Mouse (Mus musculus): ENCODE data around the gene Nfatc2. TPM values are rescaled to one million over a fixed set of nuclear protein-coding genes. Genes with fewer than 3 reads are reported as not detected.

Gene Nfatc2
- total RNA-seq, 2 experiments from 2014 or later, result 6.5 to 7.5 TPM

DNA sequence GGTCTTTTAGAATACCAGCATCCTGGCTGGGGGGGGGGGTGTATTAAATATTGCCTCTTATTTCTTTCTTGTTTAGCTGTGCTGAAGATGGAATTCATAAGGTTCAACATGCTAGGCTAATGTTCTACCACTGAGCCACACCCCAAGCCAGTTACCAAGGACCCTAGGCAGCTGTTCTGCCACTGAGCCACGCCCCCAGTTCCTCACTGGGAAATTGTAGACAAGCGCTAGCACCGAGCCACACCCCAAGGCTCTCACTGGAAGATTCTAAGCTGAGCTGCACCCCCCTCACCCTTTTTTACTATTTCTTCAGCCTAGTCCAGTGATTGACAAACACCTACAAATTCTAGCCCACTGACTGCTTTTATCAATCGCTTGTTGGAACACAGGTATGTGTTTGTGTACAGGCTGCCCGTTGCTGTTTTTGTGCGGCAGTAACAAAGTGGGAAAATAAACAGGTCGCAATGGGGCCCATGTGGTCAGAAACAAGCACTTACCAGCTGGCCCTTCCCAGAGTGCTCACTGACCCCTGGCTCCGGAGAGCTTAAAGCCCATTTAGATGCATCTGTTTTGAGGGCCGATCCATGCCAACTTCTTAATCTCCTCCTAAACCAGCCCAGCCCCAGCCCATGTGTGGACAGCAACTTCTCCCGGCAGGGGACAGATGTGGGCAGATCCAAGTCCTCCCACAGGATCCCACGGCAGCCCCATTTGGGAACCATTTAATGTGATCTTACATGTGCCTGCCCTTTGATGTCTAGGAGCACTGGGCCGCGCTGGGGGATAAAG lies 11.8 kb upstream of the Nfatc2 start:
- peak; percentile 45 for DNase-seq
- intact Hi-C loops (cut with DNase I; ENCODE audit: low total_unique reads), result no loop called here

DNA sequence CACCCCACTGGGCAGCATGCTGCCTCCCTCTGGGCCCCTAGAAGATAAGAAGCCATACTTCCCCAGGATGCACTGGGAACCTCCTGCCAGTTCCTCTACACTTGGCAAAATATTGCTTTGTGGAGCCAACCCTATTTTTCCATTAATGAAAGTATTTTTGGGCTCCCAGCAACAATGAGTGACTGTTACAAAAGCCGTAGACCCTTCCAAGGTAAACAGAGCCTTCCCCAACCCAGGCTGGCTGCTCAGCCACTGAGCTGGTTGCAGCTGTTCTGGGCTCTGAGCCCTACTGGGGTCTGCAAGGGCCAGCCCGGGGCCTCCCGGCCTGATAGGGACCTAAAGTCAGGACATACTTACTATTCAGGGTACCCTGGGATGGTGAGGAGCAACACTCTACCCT lies 9.5 kb upstream of the Nfatc2 start:
- no peak for DNase-seq
- intact Hi-C loops (cut with DNase I; ENCODE audit: low total_unique reads), result no loop called here

DNA sequence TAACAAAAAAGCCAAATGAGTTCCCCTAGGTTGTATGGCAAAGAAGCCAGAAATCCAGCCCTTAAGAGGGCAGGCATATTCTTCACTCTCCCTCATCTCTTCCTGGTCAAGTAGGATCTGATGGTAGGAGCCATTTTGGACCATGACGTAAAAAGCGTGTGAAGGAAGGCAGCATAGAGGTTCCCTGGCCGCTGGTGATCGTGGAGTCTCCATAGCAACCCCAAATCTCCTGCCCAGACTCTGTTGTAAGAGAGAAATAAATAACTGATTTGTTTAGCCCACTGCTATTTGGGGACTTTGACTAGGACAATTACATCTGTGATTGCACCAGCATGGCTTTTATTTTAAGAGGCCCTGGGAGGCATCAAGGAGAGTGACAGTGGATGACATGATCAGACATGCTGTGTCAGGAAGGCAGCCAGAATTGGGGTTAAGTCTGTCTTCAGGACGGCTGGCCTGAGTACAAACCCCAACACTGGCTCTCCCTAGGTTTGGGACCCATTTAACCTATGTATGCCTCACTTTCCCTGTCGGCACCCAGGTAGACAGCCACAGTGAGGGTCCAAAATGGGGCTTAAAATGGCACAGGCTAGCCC lies 8.3 kb upstream of the Nfatc2 start:
- no peak for DNase-seq
- intact Hi-C loops (cut with DNase I; ENCODE audit: low total_unique reads), result no loop called here

DNA sequence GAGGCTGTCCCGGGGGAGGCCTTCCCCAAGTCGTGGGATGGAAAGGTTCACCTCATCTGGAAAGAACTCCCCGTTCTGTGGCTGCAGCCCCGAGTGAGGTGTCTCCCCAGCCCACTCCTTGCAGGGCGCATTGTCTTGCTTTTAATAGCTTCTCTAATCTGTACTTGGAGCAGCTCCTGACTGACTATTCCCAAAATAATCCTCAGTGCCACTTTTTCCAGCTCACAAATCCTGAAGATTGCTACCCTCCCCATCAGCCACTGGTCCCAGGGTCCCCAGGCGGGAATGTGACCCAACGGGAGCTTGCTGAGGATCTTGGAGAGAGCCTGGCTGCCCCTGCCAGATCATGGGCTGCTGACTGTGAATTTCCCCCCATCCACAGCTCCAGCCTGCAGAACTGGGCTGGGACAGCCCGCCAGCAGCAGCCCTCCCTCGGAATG lies 6.7 kb upstream of the Nfatc2 start:
- intact Hi-C loops (cut with DNase I; ENCODE audit: low total_unique reads), result no loop called here
- no peak for DNase-seq

DNA sequence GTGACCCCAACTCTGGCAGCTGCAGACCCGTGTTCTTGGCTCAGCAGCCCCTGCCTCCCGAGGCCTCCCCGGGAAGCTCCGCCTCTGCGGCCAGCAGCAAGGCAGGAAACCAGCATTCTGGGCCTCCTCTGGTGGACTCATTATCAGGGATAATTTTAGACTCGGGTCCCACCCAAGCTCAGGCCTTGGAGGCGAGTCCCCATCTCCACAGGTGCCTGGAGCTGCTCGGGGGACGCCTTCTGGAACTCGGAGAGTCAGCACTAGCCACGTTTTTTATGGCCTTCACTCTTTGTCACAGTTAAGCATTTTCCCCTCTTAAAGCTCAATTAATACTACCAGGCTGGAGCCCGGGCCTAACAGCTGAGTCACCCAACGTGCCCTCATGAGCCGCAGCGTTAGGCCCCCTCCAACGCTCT lies 3.2 kb upstream of the Nfatc2 start:
- peak; percentile 71 for DNase-seq
- intact Hi-C loops (cut with DNase I; ENCODE audit: low total_unique reads), result no loop called here

DNA sequence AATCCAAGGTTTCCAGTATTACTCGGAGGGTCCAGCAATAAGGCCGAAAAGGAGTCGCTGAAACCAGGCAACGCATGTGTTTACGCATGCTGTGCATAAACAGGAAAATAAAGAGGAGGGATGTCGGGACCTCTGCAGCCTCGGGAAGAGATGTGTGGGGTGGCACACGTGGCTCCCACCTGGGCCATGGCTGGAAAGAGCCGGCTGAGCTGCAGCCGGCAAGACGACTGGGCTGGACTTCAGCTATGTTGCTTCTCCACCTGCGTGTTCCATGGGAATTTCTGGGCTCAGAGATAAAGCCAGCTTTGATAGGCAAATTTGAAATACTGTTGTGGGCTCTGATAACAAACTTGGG lies 907 bp upstream of the Nfatc2 start:
- no peak for DNase-seq
- intact Hi-C loops (cut with DNase I; ENCODE audit: low total_unique reads), result no loop called here

DNA sequence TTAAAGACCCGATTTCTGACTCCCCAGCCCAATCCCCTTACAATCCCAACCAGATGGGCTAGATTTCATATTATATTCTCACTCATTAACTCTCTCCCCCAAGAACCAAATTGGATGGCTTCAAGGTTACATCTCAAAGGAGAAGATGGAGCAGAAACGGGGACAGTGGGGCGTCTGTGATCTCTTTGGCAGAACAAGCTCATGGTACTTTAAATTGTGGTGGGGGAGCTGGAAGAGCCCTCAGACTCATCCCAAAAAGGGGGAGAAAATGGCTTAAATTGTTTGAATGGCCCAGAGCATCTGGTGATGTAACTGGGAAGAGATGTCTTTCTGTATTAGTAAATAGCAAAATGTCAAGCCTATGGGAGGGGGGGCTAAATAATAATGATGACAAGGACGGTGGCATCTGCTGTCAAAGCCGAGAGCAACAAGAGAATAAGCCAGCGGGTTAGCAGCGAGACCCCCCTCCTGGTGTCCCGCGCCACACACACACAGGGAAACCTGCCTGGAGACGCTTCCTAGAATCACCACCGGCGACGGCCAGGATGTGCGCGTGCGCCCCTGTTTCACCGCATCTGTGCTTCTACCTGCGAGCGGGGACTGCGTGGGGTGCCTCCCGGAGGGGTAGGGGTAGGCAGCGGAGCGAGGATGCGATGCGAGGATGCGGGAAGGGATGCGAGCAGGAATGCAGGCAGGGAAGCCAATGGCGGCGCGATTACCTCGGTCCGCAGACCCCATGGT lies 537 bp downstream of the Nfatc2 start:
- no peak for DNase-seq
- intact Hi-C loops (cut with DNase I; ENCODE audit: low total_unique reads), result no loop called here

DNA sequence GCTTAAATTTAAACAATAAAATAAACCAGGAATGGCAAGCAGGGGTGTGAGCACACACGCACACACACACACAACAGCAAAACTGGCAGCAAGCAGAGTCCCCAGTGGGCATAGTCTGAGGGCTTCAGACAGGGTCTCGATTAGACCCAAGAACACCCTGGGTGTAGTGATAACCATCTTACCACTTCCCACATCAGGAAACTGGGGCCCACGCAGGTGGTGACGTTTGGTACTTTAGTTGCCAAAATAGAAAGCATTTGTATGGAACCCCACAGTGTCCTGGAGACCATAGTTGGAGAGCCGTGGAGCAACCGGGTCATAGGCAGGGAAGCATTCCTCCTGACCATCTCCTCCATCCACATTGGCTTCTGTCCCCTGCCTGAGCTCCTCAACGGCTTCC lies 5.8 kb downstream of the Nfatc2 start:
- intact Hi-C loops (cut with DNase I; ENCODE audit: low total_unique reads), result no loop called here

DNA sequence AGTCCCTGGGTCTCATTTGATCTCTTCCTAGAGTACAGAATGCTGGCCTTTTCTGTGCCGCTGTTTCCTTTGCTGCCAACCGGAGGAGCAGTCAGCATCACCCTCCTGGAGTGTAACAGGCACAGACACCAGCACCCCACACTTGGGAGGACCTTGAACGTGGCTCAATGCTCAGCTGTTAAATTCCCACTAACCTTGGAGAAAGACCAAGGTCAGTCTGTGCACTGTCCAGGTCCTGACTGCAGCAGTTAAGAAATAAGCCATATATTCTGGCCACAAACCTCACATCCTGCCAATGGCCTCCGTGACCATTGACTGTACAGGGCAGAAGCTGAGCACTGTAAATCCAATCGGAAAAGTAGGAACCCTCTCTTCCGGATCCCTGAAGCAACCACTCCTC lies 7.8 kb downstream of the Nfatc2 start:
- DNase-seq, result no peak
- intact Hi-C loops (cut with DNase I; ENCODE audit: low total_unique reads), result no loop called here

More for the DNA sequence above, 5.8 kb downstream of the Nfatc2 start:
- no peak for DNase-seq

DNA sequence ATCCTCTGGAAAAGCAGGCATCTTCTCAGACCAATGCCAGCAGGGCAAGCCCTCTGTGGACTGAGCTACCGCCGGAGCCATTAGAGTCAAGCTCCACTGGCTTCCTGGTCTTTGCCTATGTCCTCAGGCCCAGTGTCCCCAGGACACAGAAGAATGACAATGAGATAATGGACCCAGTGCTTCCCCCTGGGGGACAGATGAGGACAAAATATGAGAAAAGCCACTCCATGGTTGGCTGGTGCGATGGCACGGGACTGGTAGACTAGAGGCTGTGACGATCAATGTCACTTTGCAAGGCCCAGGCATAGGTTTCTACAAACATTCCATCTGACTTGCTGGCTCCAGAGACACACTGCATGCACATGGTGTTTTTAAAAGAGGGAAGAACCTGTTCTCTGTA lies 8.5 kb downstream of the Nfatc2 start:
- intact Hi-C loops (cut with DNase I; ENCODE audit: low total_unique reads), result no loop called here
- DNase-seq, result no peak

DNA sequence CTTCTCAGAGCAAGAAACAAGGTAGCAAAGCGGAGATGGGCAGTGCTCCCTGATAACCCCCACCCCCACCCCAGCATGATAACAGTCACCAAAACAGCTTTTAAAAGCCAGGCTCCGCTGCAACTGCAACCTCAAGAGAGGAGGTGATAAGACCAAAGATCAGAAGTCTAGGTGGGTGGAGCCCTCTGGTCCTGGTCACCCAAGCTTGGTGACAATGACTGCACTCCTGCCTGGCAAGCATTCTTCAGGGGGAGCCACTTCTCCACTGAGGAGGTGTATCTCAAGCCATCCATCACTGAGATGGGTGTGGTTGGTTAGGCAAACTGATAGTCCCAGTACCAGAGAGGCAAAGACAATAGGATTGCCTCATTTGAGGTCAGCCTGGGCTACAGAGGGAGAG lies 10.4 kb downstream of the Nfatc2 start:
- intact Hi-C loops (cut with DNase I; ENCODE audit: low total_unique reads), result no loop called here
- no peak for DNase-seq

DNA sequence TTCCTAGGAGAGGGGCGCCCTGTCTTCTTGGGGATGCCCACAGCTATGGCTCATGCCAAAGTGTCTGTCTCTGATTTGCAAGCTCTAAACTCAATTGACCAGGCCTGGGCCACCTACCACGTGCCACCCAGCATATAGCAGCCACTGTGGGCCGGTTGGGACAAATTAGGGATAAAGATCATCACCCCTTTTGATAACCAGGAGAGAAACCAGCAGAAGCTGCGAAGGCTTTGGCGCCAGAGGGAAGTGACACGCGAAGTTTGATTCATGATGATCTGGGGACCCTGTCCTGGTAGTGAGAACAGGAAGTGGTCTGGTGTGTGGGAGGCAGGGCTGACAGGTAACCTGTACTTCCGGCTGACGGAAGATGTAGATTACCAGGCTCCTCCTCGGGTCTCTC lies 10.9 kb downstream of the Nfatc2 start:
- no peak for DNase-seq
- intact Hi-C loops (cut with DNase I; ENCODE audit: low total_unique reads), result no loop called here

DNA sequence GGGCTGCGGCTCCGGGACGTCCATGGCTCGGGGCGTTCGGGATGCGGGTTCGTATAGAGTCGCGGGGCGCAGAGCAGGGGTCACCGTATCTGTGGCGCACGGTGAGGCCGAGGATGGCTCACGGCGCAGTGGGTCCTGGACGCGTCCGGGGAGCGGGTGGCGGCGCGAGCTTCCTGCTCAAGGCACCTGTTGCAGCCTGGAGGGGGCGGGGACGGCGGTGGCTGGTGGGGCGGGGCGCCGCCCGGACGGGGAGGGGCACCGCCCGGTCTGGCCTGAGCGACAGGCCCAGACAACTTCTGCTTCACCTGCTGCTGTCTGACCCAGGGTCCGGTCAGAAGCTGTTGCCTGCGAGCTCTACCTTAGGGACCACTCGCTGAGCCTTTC lies 11.3 kb downstream of the Nfatc2 start:
- peak; percentile 63 for DNase-seq
- intact Hi-C loops (cut with DNase I; ENCODE audit: low total_unique reads), result no loop called here

DNA sequence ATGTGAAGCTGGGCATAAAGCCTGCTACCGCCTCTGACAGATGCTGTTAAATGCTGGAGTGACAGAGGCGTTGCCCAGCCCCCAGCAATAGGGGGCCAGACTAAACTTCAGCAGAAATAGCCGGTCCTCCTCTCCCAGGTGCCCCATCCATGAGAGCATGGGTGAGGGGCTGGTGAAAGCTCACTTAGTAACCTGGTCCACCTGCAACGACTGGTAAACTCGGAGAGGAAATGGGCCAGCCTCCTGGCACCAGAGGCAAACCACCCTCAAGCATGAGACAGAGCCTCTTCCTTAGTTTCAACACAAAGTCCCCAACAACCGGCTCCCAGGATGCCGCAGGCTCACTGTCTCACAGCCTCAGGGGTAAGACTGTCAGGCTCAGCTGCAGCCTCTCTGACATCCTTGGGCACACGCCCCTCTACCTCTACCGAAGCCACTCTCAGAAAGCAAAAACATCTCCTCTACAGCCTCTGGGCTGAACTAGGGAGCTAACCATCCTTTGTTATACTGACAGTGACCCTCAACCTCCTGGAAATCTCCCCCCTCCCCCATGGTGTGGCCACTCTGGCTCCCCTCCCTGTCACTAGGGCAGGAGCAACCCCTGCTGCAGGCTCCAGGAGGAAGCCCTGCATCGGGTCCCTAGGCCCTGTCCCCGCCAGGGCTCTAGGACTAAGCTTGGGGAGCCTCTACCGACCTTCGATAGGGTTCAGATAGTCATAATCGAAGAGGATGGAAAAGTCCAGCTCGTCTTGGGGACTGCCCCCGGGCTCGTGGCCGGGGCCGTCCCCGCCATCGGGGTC lies 11.9 kb downstream of the Nfatc2 start:
- intact Hi-C loops (cut with DNase I; ENCODE audit: low total_unique reads), result loop anchor here (5.0 kb wide), 1 partner anchor 37 kb away; no protein-coding TSS in a partner anchor
- DNase-seq, result no peak

DNA sequence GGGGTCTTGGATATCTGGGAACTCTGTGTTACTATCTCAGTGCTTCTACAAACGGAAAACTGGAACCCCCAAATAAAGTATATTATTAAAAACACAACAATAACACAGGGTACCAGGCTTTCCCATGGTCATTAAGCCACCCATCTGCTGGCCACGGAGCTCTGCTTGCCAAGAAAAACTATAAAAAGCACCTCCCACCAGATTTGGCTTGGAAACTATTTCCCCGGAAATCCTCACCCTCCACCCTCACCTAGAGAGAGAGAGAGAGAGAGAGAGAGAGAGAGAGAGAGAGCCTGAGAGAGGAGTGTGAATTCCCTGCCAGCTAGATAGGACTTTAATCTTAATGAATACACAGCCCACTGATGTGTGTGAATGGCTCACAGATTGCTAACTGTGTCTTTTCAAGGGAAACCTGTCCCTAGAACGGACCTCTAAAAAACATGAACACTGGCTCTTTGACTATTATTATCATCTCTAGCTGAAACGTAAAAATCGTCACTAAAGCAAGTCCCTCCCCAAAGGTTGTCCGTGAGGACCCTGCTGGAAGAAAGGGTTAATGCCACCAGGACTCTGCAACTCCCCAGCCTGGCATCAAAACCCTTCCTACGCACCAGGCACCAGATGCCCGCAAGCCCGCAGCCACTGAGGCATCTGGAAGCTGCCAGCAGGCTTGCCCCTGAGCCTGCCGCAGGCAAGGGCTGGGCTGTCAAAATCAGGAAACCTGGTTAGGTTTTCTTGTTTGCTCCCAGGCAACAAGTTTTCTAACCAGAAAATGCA lies 12.7 kb downstream of the Nfatc2 start:
- DNase-seq, result no peak
- intact Hi-C loops (cut with DNase I; ENCODE audit: low total_unique reads), result loop anchor here (5.0 kb wide), 1 partner anchor 36 kb away; no protein-coding TSS in a partner anchor

DNA sequence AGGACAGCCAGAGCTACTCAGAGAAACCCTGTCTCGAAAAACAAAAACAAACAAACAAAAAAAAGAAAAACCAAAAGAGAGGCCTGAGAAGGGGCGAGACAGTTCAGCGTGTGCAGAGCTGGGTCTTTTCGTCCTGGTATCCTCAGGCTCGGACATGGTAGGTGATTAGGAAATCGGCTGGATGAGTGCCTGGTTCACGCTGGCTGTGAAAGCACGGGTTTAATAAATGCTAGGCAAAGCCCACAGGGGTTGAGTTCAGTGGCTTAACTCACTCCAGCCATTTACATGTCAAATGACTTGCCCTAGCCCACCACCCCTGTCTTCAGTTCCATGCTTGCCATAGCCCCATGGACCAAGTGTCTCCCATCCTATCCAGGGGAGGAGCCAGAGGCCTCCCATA lies 14.3 kb downstream of the Nfatc2 start:
- intact Hi-C loops (cut with DNase I; ENCODE audit: low total_unique reads), result loop anchor here (5.0 kb wide), 1 partner anchor 35 kb away; no protein-coding TSS in a partner anchor
- no peak for DNase-seq

DNA sequence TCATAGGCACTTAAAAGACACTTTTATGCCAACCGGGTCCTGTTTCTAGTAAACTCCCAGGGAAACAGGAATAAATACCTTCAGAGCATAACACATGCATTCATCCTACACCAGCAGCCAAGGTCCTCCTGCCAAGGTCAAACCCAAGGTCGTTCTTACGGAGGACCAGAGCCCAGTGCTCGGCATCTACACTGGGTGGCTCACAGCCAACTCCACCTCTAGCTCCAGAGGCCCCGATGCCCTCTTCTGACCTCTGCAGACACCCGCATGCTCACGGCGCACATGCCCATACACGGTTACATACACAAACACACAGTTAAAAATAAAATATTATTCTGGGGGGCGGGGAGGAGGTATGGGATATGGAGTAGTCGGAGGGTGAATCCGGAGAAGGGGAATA lies 14.9 kb downstream of the Nfatc2 start:
- DNase-seq, result no peak
- intact Hi-C loops (cut with DNase I; ENCODE audit: low total_unique reads), result loop anchor here (5.0 kb wide), 1 partner anchor 34 kb away; no protein-coding TSS in a partner anchor

DNA sequence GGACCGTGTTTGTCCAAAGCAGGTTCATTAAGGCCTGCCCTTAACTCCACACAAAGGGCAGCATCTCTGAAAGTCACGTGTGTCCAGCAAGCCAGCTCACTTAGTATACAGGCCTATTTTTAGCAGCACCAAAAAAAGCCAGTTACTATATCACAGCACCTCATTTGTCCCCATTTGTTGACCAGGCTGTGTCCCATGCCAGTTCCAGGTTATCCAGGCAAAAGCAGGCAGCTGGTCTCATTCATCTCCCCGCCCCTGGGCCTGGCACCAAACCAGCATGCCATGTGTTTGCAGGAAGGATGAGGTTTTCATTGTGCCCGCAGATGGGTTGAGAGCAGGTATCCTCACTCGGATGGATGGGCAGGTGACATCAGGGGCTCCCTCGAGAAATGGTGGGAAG lies 16.6 kb downstream of the Nfatc2 start:
- no peak for DNase-seq
- intact Hi-C loops (cut with DNase I; ENCODE audit: low total_unique reads), result loop anchor here (5.0 kb wide), 1 partner anchor 33 kb away; no protein-coding TSS in a partner anchor

DNA sequence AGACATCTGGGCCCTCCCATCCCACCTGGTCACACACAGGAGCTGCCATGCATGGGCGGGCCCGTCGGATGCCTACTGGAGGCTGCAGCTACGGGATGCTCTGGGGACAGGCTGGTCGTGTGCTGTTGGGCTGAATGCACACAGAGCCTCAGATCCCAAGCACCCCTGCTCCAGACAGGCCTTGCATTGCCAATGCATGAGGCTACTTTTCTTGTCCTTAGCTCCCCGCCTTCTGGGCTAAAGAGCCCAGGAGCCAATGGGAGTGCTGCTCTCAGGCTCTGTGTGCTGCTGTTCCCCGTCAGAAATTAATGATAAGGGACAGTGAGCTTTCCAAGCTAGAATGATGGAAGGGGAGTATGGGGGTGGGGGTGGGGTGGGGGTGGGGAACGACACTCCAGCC lies 17.0 kb downstream of the Nfatc2 start:
- no peak for DNase-seq
- intact Hi-C loops (cut with DNase I; ENCODE audit: low total_unique reads), result no loop called here

Data from gastrocnemius, postnatal 14 days (tissue).